Mouse (Mus musculus) embryonic facial prominence, embryonic 11.5 days (tissue): ENCODE measurements at regions not wholly inside any gene's neighbourhood (a gene's known extent, or its start where the extent isn't known, plus 50 kb on each side); places are given as distances from the start of the nearest gene placed in this dataset.
A peak's percentile ranks its signal among the peaks of the same experiment; 100 is the strongest.

ENCODE experiments used
- ATAC-seq: fragments of 200-750 bp; cut with Nextera tagmentation; replicated peaks from 2 replicates; pipeline ENCODE4 v1.8.0; 2017; ENCODE audit warnings: low read depth; ENCODE audit not compliant: insufficient number of reproducible peaks, low FRiP score, low TSS enrichment
- DNase-seq: peaks from one replicate; pipeline ENCODE4 v3.0.0-alpha.2; 2015; ENCODE audit warnings: low spot score
- H3K27ac ChIP-seq: fragments of 300-500 bp; sonication (generic); replicated peaks from 2 replicates; pipeline ENCODE4 v1.5.1; 2014; ENCODE audit warnings: mild to moderate bottlenecking, low read depth, low read length, control low read depth
- H3K27me3 ChIP-seq: fragments of 300-500 bp; sonication (generic); 2 replicates; pipeline ENCODE4 v1.6.1; 2014; ENCODE audit warnings: mild to moderate bottlenecking, low read length, moderate library complexity, mixed read lengths; ENCODE audit not compliant: control insufficient read depth, insufficient read depth
- H3K36me3 ChIP-seq: fragments of 300-500 bp; sonication (generic); replicated peaks from 2 replicates; pipeline ENCODE4 v1.6.1; 2014; ENCODE audit warnings: low read depth, mild to moderate bottlenecking, low read length, moderate library complexity, mixed read lengths; ENCODE audit not compliant: control insufficient read depth, insufficient read depth
- H3K4me1 ChIP-seq: fragments of 300-500 bp; sonication (generic); 2 replicates; pipeline ENCODE4 v1.6.1; 2014; ENCODE audit warnings: low read length, mixed read lengths; ENCODE audit not compliant: control insufficient read depth, insufficient read depth
- H3K4me2 ChIP-seq: fragments of 300-500 bp; sonication (generic); 2 replicates; pipeline ENCODE4 v1.6.1; 2014; ENCODE audit warnings: low read depth, mild to moderate bottlenecking, control low read depth, low read length, moderate library complexity
- H3K4me3 ChIP-seq: fragments of 300-500 bp; sonication (generic); 2 replicates; pipeline ENCODE4 v1.5.1; 2014; ENCODE audit warnings: low read depth, low read length, control low read depth
- H3K9ac ChIP-seq: fragments of 300-500 bp; sonication (generic); replicated peaks from 2 replicates; pipeline ENCODE4 v1.6.1; 2014; ENCODE audit warnings: mild to moderate bottlenecking, control low read depth, low read length
- H3K9me3 ChIP-seq: fragments of 300-500 bp; sonication (generic); replicated peaks from 2 replicates; pipeline ENCODE4 v1.6.1; 2016; ENCODE audit warnings: mild to moderate bottlenecking, low read length, inconsistent platforms, mixed read lengths; ENCODE audit not compliant: control insufficient read depth
- WGBS: fragments of 180-500 bp; shearing (Covaris S2); extraction: QIAGEN DNeasy Blood & Tissue Kit; methylation state at CpG from one replicate; pipeline ENCODE4 v1.1.7; 2014; 5-methylcytosine and 5-hydroxymethylcytosine counted together

- H3K9me3 ChIP-seq = no peaks in the 10 kb centered on the region
- no peaks in the 10 kb centered on the region for H3K27me3 ChIP-seq
- no peaks in the 10 kb centered on the region for H3K4me1 ChIP-seq
- 87% methylated on average over 4 of the region's 4 CpGs for WGBS
- H3K27ac ChIP-seq = no peak overlapping the region
- no peak overlapping the region for H3K4me3 ChIP-seq
- no peak for ATAC-seq
- no peak overlapping the region for H3K9ac ChIP-seq
- H3K4me2 ChIP-seq = no peak overlapping the region
- H3K36me3 ChIP-seq = no peaks in the 10 kb centered on the region
- DNase-seq = no peak
Measured at GRCm38 (mm10) chr3:78795951-78796455, 490.3 kb downstream of the Rapgef2 start.

- no peak overlapping the region for H3K4me2 ChIP-seq
- no peaks in the 10 kb centered on the region for H3K27me3 ChIP-seq
- H3K27ac ChIP-seq = no peak overlapping the region
- no peaks in the 10 kb centered on the region for H3K36me3 ChIP-seq
- DNase-seq (no peak), ATAC-seq (no peak)
- 95% methylated on average over 7 of the region's 7 CpGs for WGBS
- H3K4me1 ChIP-seq = no peaks in the 10 kb centered on the region
- no peak overlapping the region for H3K4me3 ChIP-seq
- H3K9ac ChIP-seq = no peak overlapping the region
- no peaks in the 10 kb centered on the region for H3K9me3 ChIP-seq
Measured at GRCm38 (mm10) chr3:78792440-78793057, 493.8 kb downstream of the Rapgef2 start.

- whole genome bisulfite sequencing = 58% methylated on average over 1 of the region's 1 CpGs
- no peak overlapping the region for H3K9ac ChIP-seq
- DNase-seq (no peak), ATAC-seq (no peak)
- no peaks in the 10 kb centered on the region for H3K36me3 ChIP-seq
- H3K27ac ChIP-seq = no peak overlapping the region
- H3K4me2 ChIP-seq = no peak overlapping the region
- H3K4me1 ChIP-seq = no peaks in the 10 kb centered on the region
- no peaks in the 10 kb centered on the region for H3K27me3 ChIP-seq
- no peak overlapping the region for H3K4me3 ChIP-seq
- H3K9me3 ChIP-seq = no peaks in the 10 kb centered on the region
Measured at GRCm38 (mm10) chr3:78782766-78783165, 503.6 kb downstream of the Rapgef2 start.

- 60% methylated on average over 4 of the region's 4 CpGs for WGBS
- DNase-seq (peak; percentile 22), ATAC-seq (no peak; the same call in 1 of the 2 replicates)
- Histone ChIP-seq H3K9ac (no peak overlapping the region), H3K4me1 (no peaks in the 10 kb centered on the region), H3K27ac (no peak overlapping the region), H3K9me3 (no peaks in the 10 kb centered on the region), H3K4me3 (no peak overlapping the region), H3K27me3 (no peaks in the 10 kb centered on the region), H3K36me3 (no peaks in the 10 kb centered on the region), H3K4me2 (no peak overlapping the region)
Measured at GRCm38 (mm10) chr3:78755686-78756476, 530.4 kb downstream of the Rapgef2 start.

- Histone ChIP-seq H3K27ac (no peak overlapping the region), H3K9me3 (no peaks in the 10 kb centered on the region), H3K4me1 (no peaks in the 10 kb centered on the region), H3K36me3 (no peaks in the 10 kb centered on the region), H3K9ac (no peak overlapping the region), H3K4me3 (no peak overlapping the region), H3K4me2 (no peak overlapping the region), H3K27me3 (no peaks in the 10 kb centered on the region)
- ATAC-seq (no peak), DNase-seq (no peak)
Measured at GRCm38 (mm10) chr3:78736111-78736510, 550.2 kb downstream of the Rapgef2 start.

- Histone ChIP-seq H3K4me1 (no peaks in the 10 kb centered on the region), H3K4me2 (no peak overlapping the region), H3K9ac (no peak overlapping the region), H3K27ac (no peak overlapping the region), H3K27me3 (no peaks in the 10 kb centered on the region), H3K4me3 (no peak overlapping the region), H3K9me3 (no peaks in the 10 kb centered on the region), H3K36me3 (no peaks in the 10 kb centered on the region)
- WGBS = 86% methylated on average over 2 of the region's 2 CpGs
- DNase-seq = no peak
- ATAC-seq = no peak
Measured at GRCm38 (mm10) chr3:78716691-78717090, 569.6 kb downstream of the Rapgef2 start.

- Histone ChIP-seq H3K27ac (no peak overlapping the region), H3K9me3 (no peaks in the 10 kb centered on the region), H3K36me3 (no peaks in the 10 kb centered on the region), H3K4me3 (no peak overlapping the region), H3K9ac (no peak overlapping the region), H3K27me3 (no peaks in the 10 kb centered on the region), H3K4me1 (no peaks in the 10 kb centered on the region), H3K4me2 (no peak overlapping the region)
- ATAC-seq = no peak
- no peak for DNase-seq
- 78% methylated on average over 1 of the region's 1 CpGs for WGBS
Measured at GRCm38 (mm10) chr3:78707687-78708086, 578.6 kb downstream of the Rapgef2 start.

GRCm38 (mm10) chr3:78698936-78699335 is 587.4 kb downstream of the Rapgef2 start:
- H3K4me2 ChIP-seq = no peak overlapping the region
- no peak for ATAC-seq
- 58% methylated on average over 5 of the region's 5 CpGs for WGBS

More at GRCm38 (mm10) chr3:78698936-78699335, 587.4 kb downstream of the Rapgef2 start:
- Histone ChIP-seq H3K36me3 (no peaks in the 10 kb centered on the region), H3K9ac (no peak overlapping the region), H3K4me3 (no peak overlapping the region), H3K27ac (no peak overlapping the region), H3K27me3 (no peaks in the 10 kb centered on the region), H3K4me1 (no peaks in the 10 kb centered on the region), H3K9me3 (no peaks in the 10 kb centered on the region)
- DNase-seq = peak; percentile 8
